Mouse (Mus musculus): Measurements from ENCODE around the gene Fam107a. TPM values are rescaled to one million over a fixed set of nuclear protein-coding genes. Genes with fewer than 3 reads are reported as not detected.
A peak's percentile ranks its signal among the peaks of the same experiment; 100 is the strongest.

Fam107a gene
- polyA plus RNA-seq, 1 experiment from 2014 or later: 0.56 TPM

- TF ChIP-seq EP300 (IDR thresholded peaks at IDR 0.05) (no peak), CTCF (IDR thresholded peaks at IDR 0.05) (no peak)
Observed at GRCm38 (mm10) chr14:8262242-8262641, 55.6 kb downstream of the Fam107a start.

GRCm38 (mm10) chr14:8260214-8260613 lies 57.6 kb downstream of the Fam107a start:
- Histone ChIP-seq H3K4me3 (ENCODE audit: low read depth, low read length) (no peak overlapping the region), H3K9ac (replicated peaks; ENCODE audit: low read depth) (no peak overlapping the region), H3K27me3 (replicated peaks; ENCODE audit: insufficient read depth, low read length) (no peaks in the 10 kb centered on the region), H3K36me3 (ENCODE audit: insufficient read depth, low read length) (no peaks in the 10 kb centered on the region), H3K4me1 (ENCODE audit: insufficient read depth, low read depth, low read length) (peaks cover 4% of the 10 kb centered on the region; the same call in 1 of the 2 replicates), H3K9me3 (ENCODE audit: low read length) (no peaks in the 10 kb centered on the region), H3K27ac (ENCODE audit: low read length) (no peak overlapping the region), H3K4me2 (replicated peaks; ENCODE audit: low read depth, low read length) (no peak overlapping the region)
- no peak for DNase-seq (ENCODE audit: low spot score)
- TF ChIP-seq CTCF (IDR thresholded peaks at IDR 0.05): no peak
- TF ChIP-seq EP300 (IDR thresholded peaks at IDR 0.05): no peak
- WGBS: 79% methylated on average over 5 of the region's 5 CpGs
- no peak for ATAC-seq

More at GRCm38 (mm10) chr14:8262242-8262641, 55.6 kb downstream of the Fam107a start:
- no peak overlapping the region for H3K4me3 ChIP-seq (ENCODE audit: low read depth, low read length)
- no peak overlapping the region for H3K27ac ChIP-seq (ENCODE audit: low read length)
- H3K36me3 ChIP-seq (ENCODE audit: insufficient read depth, low read length): no peaks in the 10 kb centered on the region
- H3K9ac ChIP-seq (replicated peaks; ENCODE audit: low read depth): no peak overlapping the region
- DNase-seq (ENCODE audit: low spot score) (no peak), ATAC-seq (no peak)
- H3K4me1 ChIP-seq (ENCODE audit: insufficient read depth, low read depth, low read length): peaks cover 4% of the 10 kb centered on the region; the same call in 1 of the 2 replicates
- H3K4me2 ChIP-seq (replicated peaks; ENCODE audit: low read depth, low read length): no peak overlapping the region
- WGBS: 53% methylated on average over 1 of the region's 1 CpGs
- H3K27me3 ChIP-seq (replicated peaks; ENCODE audit: insufficient read depth, low read length): no peaks in the 10 kb centered on the region
- no peaks in the 10 kb centered on the region for H3K9me3 ChIP-seq (ENCODE audit: low read length)

- H3K27ac ChIP-seq (ENCODE audit: low read length): no peak within 1 kb of the TSS
- no peaks in the 10 kb centered on the region for H3K9me3 ChIP-seq (ENCODE audit: low read length)
- H3K4me3 ChIP-seq (ENCODE audit: low read depth, low read length): no peak within 1 kb of the TSS
- TF ChIP-seq CTCF (IDR thresholded peaks at IDR 0.05) (no peak), EP300 (IDR thresholded peaks at IDR 0.05) (no peak)
- 67% methylated on average over 3 of the region's 3 CpGs for WGBS
- ATAC-seq: no peak
- DNase-seq (ENCODE audit: low spot score): no peak
- no peak within 1 kb of the TSS for H3K9ac ChIP-seq (replicated peaks; ENCODE audit: low read depth)
- peaks cover 4% of the 10 kb centered on the region; the same call in 1 of the 2 replicates for H3K4me1 ChIP-seq (ENCODE audit: insufficient read depth, low read depth, low read length)
- H3K4me2 ChIP-seq (replicated peaks; ENCODE audit: low read depth, low read length): no peak within 1 kb of the TSS
- no peaks in the 10 kb centered on the region for H3K27me3 ChIP-seq (replicated peaks; ENCODE audit: insufficient read depth, low read length)
- H3K36me3 ChIP-seq (ENCODE audit: insufficient read depth, low read length): no peaks in the 10 kb centered on the region
Observed at GRCm38 (mm10) chr14:8259166-8259565, 58.7 kb downstream of the Fam107a start, which contains the start of gene Acox2. Gene Acox2 (minus strand): TSS chr14:8259353.

- Histone ChIP-seq H3K36me3 (ENCODE audit: insufficient read depth, low read length) (no peaks in the 10 kb centered on the region), H3K9me3 (ENCODE audit: low read length) (no peaks in the 10 kb centered on the region), H3K27me3 (replicated peaks; ENCODE audit: insufficient read depth, low read length) (no peaks in the 10 kb centered on the region), H3K4me1 (ENCODE audit: insufficient read depth, low read depth, low read length) (peaks cover 4% of the 10 kb centered on the region; the same call in 1 of the 2 replicates), H3K27ac (ENCODE audit: low read length) (no peak overlapping the region), H3K9ac (replicated peaks; ENCODE audit: low read depth) (no peak overlapping the region), H3K4me3 (ENCODE audit: low read depth, low read length) (no peak overlapping the region), H3K4me2 (replicated peaks; ENCODE audit: low read depth, low read length) (no peak overlapping the region)
- ATAC-seq (peak; percentile 89), DNase-seq (ENCODE audit: low spot score) (peak; percentile 74)
- no peak for TF ChIP-seq CTCF (IDR thresholded peaks at IDR 0.05)
- TF ChIP-seq EP300 (IDR thresholded peaks at IDR 0.05): no peak
- WGBS: 37% methylated on average over 3 of the region's 3 CpGs
Observed at GRCm38 (mm10) chr14:8258752-8259151, 59.1 kb downstream of the Fam107a start.

GRCm38 (mm10) chr14:8258335-8258627 lies 59.5 kb downstream of the Fam107a start:
- Histone ChIP-seq H3K27ac (ENCODE audit: low read length) (no peak overlapping the region), H3K4me2 (replicated peaks; ENCODE audit: low read depth, low read length) (no peak overlapping the region), H3K4me3 (ENCODE audit: low read depth, low read length) (no peak overlapping the region), H3K4me1 (ENCODE audit: insufficient read depth, low read depth, low read length) (peaks cover 4% of the 10 kb centered on the region; the same call in 1 of the 2 replicates), H3K9me3 (ENCODE audit: low read length) (no peaks in the 10 kb centered on the region), H3K36me3 (ENCODE audit: insufficient read depth, low read length) (no peaks in the 10 kb centered on the region), H3K27me3 (replicated peaks; ENCODE audit: insufficient read depth, low read length) (no peaks in the 10 kb centered on the region), H3K9ac (replicated peaks; ENCODE audit: low read depth) (no peak overlapping the region)
- DNase-seq (ENCODE audit: low spot score) (no peak), ATAC-seq (0 out of 2 replicates have a peak, but pooled peaks have one; percentile 1)
- TF ChIP-seq EP300 (IDR thresholded peaks at IDR 0.05) (no peak), CTCF (IDR thresholded peaks at IDR 0.05) (no peak)
- 36% methylated on average over 3 of the region's 3 CpGs for WGBS

- 45% methylated on average over 7 of the region's 7 CpGs for WGBS
- H3K27ac ChIP-seq (ENCODE audit: low read length): no peak overlapping the region
- no peak for TF ChIP-seq EP300 (IDR thresholded peaks at IDR 0.05)
- TF ChIP-seq CTCF (IDR thresholded peaks at IDR 0.05): no peak
- DNase-seq (ENCODE audit: low spot score) (no peak), ATAC-seq (0 out of 2 replicates have a peak, but pooled peaks have one; percentile 10)
- no peaks in the 10 kb centered on the region for H3K27me3 ChIP-seq (replicated peaks; ENCODE audit: insufficient read depth, low read length)
- peaks cover 4% of the 10 kb centered on the region; the same call in 1 of the 2 replicates for H3K4me1 ChIP-seq (ENCODE audit: insufficient read depth, low read depth, low read length)
- H3K4me2 ChIP-seq (replicated peaks; ENCODE audit: low read depth, low read length): no peak overlapping the region
- no peaks in the 10 kb centered on the region for H3K9me3 ChIP-seq (ENCODE audit: low read length)
- H3K36me3 ChIP-seq (ENCODE audit: insufficient read depth, low read length): no peaks in the 10 kb centered on the region
- H3K4me3 ChIP-seq (ENCODE audit: low read depth, low read length): no peak overlapping the region
- H3K9ac ChIP-seq (replicated peaks; ENCODE audit: low read depth): no peak overlapping the region
Observed at GRCm38 (mm10) chr14:8257521-8258334, 60.1 kb downstream of the Fam107a start.
